Mouse (Mus musculus) left cerebral cortex, postnatal 14 days (tissue): Measurements from ENCODE around the gene H2al1j. TPM values are rescaled to one million over a fixed set of nuclear protein-coding genes. Genes with fewer than 3 reads are reported as not detected.
A peak's percentile ranks its signal among the peaks of the same experiment; 100 is the strongest.
"Not testable (repeated sequence)": the region's sequence is repeated elsewhere in the genome, so short reads cannot be mapped to it uniquely, and the experiment has no call there.

Experiments
- DNase-seq, 2 experiments: peaks; one replicate each; pipeline ENCODE4 v3.0.0; 2021 to 2022; ENCODE audit warnings: low spot score in 2 of 2, mixed read lengths in 1 of 2
- intact Hi-C: fragments of 180-260 bp; cut with DNase I; formaldehyde crosslinking; loops from one replicate; pipeline ENCODE4 v1.15.1; 2025
- long read RNA-seq, 2 experiments: library from polyadenylated mRNA; stranded (forward); transcript quantifications; one replicate each; pipeline ENCODE4 v2.0.0; 2021
- total RNA-seq, 2 experiments: library from RNA; stranded (reverse); gene quantifications; 2 replicates each; pipeline ENCODE4 v1.2.3; 2021

Gene H2al1j
- total RNA-seq: not detected
- long read RNA-seq, experiment 1: 0 reads
- long read RNA-seq, experiment 2: 0 reads

DNA sequence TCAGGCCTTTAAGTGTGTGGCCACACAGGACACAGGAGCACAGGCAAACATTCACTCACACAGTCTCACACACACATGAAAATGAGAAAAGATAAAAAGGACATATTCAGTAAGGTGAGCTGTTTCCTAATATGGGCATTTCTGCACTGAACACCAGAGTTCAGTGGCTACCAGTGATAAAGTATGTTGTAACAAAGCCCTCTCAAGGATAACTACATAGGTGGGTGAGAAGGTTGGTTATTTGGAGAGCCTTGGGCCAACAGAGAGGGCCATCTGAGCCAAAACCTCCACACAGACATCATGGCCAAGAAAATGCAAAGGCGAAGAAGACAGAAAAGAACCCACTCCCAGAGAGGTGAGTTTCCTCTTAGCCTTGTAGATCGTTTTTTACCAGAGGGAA lies at the start of gene H2al1j:
Gene H2al1j (plus strand): TSS at position 301 of the 400 bp plus-strand sequence.
- intact Hi-C loops, DNase-seq: not testable (repeated sequence)

DNA sequence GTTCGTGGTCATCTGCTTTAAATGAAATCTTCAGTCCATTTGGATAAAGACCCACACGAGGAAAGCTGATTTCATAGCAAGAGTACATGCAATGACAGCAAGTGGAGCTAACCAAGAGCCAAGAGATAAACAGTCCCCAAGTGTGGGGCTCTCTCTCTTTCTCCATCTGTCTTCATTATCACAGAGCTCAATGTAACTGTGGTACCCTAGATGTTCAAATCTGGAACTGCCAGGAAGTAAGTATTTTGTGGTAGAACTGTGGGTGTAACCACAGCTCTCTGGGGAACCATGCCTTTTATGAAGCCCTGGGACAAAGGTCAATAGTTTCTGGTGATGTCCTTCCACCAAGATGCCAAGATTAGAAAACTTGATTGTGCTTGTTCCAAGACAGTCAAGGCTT lies 46.9 kb upstream of the H2al1j start:
- intact Hi-C loops: no loop called here
- no peak for DNase-seq

DNA sequence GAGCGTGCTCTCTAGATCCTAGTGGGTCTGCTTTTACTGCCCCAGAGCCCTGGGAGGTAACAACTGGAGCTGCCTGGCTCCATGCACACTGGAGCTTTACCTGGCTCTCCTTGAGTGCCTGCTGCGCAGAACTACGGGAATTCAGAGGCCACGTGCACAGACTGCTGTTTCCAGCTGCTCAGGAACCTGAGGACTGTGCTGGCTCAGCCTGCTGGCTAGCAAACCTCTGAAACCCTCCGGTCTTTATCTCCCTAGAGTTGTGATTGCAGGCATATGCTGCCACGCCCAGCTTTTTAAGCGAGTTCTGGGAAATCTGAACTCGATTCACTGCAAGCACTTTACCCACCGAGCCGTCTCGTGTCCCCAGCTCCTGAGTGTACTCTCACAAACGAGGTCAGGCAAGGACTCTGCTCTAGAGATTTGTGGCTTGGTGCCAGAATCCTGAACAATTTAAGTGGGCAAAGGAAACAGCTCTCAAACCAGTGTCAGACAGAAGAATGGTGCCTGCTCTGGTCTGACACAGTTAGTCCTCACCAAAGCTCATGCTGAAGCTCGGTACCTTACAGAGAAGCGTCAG lies 39.2 kb upstream of the H2al1j start:
- DNase-seq: peak; percentile 5 to 14
- intact Hi-C loops: no loop called here

DNA sequence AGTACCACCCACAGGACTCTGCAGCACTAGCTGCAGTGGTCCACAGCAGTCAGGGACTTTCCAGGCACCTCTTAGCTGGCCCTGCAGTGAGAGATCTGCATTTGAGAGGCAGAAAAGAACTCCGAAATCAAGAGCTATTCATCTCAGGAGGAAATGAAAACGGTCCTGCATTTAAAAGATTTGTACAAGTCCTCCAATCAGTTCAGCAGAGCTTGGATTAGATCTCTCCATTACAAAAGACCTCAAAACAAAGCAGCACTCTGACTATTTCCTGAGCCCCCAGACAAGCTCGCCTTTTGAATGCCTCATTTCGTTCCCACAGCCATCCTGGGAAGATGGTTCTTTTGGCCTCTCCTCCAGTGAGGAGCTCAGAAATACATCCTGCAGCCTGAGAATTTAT lies 38.4 kb upstream of the H2al1j start:
- no peak for DNase-seq
- intact Hi-C loops: no loop called here

DNA sequence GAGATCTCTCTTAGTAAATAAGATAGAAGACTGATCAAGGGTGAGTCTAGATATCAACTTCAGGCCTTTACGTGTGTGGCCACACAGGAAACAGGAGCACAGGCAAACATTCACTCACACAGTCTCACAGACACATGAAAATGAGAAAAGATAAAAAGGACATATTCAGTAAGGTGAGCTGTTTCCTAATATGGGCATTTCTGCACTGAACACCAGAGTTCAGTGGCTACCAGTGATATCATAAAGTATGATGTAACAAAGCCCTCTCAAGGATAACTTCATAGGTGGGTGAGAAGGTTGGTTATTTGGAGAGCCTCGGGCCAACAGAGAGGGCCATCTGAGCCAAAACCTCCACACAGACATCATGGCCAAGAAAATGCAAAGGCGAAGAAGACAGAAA lies 28.7 kb upstream of the H2al1j start, which contains the start of gene H2al1a:
Gene H2al1a (plus strand): TSS at position 301 of the 400 bp plus-strand sequence.
- intact Hi-C loops, DNase-seq: not testable (repeated sequence)

GRCm38 (mm10) chrX:11302132-11302531 lies 25.5 kb upstream of the H2al1j start, which contains the start of gene H2al1b:
Gene H2al1b, plus strand, starts transcription at chrX:11302432.
- intact Hi-C loops, DNase-seq: not testable (repeated sequence)

DNA sequence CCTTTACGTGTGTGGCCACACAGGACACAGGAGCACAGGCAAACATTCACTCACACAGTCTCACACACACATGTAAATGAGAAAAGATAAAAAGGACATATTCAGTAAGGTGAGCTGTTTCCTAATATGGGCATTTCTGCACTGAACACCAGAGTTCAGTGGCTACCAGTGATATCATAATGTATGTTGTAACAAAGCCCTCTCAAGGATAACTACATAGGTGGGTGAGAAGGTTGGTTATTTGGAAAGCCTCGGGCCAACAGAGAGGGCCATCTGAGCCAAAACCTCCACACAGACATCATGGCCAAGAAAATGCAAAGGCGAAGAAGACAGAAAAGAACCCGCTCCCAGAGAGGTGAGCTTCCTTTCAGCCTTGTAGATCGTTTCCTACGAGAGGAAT lies 22.3 kb upstream of the H2al1j start, which contains the start of gene H2al1c:
Gene H2al1c (plus strand): TSS at position 301 of the 400 bp plus-strand sequence.
- DNase-seq, intact Hi-C loops: not testable (repeated sequence)

DNA sequence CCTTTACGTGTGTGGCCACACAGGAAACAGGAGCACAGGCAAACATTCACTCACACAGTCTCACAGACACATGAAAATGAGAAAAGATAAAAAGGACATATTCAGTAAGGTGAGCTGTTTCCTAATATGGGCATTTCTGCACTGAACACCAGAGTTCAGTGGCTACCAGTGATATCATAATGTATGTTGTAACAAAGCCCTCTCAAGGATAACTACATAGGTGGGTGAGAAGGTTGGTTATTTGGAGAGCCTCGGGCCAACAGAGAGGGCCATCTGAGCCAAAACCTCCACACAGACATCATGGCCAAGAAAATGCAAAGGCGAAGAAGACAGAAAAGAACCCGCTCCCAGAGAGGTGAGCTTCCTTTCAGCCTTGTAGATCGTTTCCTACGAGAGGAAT lies 19.1 kb upstream of the H2al1j start, which contains the start of gene H2al1d:
Gene H2al1d (plus strand): TSS at position 301 of the 400 bp plus-strand sequence.
- intact Hi-C loops, DNase-seq: not testable (repeated sequence)

DNA sequence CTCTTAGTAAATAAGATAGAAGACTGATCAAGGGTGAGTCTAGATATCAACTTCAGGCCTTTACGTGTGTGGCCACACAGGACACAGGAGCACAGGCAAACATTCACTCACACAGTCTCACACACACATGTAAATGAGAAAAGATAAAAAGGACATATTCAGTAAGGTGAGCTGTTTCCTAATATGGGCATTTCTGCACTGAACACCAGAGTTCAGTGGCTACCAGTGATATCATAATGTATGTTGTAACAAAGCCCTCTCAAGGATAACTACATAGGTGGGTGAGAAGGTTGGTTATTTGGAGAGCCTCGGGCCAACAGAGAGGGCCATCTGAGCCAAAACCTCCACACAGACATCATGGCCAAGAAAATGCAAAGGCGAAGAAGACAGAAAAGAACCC lies 16.0 kb upstream of the H2al1j start, which contains the start of gene H2al1e:
Gene H2al1e (plus strand): TSS at position 301 of the 400 bp plus-strand sequence.
- intact Hi-C loops, DNase-seq: not testable (repeated sequence)

DNA sequence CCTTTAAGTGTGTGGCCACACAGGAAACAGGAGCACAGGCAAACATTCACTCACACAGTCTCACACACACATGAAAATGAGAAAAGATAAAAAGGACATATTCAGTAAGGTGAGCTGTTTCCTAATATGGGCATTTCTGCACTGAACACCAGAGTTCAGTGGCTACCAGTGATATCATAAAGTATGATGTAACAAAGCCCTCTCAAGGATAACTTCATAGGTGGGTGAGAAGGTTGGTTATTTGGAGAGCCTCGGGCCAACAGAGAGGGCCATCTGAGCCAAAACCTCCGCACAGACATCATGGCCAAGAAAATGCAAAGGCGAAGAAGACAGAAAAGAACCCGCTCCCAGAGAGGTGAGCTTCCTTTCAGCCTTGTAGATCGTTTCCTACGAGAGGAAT lies 12.8 kb upstream of the H2al1j start, which contains the start of gene H2al1f:
Gene H2al1f (plus strand): TSS at position 301 of the 400 bp plus-strand sequence.
- DNase-seq, intact Hi-C loops: not testable (repeated sequence)

DNA sequence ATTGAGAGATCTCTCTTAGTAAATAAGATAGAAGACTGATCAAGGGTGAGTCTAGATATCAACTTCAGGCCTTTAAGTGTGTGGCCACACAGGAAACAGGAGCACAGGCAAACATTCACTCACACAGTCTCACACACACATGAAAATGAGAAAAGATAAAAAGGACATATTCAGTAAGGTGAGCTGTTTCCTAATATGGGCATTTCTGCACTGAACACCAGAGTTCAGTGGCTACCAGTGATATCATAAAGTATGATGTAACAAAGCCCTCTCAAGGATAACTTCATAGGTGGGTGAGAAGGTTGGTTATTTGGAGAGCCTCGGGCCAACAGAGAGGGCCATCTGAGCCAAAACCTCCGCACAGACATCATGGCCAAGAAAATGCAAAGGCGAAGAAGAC lies 9.7 kb upstream of the H2al1j start, which contains the start of gene H2al1g:
Gene H2al1g (plus strand): TSS at position 301 of the 400 bp plus-strand sequence.
- intact Hi-C loops, DNase-seq: not testable (repeated sequence)

- DNase-seq, intact Hi-C loops: not testable (repeated sequence)
These were observed 6.4 kb upstream of the H2al1j start, which contains the start of gene H2al1h for GRCm38 (mm10) chrX:11321192-11321591. Gene H2al1h, plus strand, starts transcription at chrX:11321492.

DNA sequence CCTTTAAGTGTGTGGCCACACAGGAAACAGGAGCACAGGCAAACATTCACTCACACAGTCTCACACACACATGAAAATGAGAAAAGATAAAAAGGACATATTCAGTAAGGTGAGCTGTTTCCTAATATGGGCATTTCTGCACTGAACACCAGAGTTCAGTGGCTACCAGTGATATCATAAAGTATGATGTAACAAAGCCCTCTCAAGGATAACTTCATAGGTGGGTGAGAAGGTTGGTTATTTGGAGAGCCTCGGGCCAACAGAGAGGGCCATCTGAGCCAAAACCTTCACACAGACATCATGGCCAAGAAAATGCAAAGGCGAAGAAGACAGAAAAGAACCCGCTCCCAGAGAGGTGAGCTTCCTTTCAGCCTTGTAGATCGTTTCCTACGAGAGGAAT lies 3.3 kb upstream of the H2al1j start, which contains the start of gene H2al1i:
Gene H2al1i (plus strand): TSS at position 301 of the 400 bp plus-strand sequence.
- DNase-seq, intact Hi-C loops: not testable (repeated sequence)

DNA sequence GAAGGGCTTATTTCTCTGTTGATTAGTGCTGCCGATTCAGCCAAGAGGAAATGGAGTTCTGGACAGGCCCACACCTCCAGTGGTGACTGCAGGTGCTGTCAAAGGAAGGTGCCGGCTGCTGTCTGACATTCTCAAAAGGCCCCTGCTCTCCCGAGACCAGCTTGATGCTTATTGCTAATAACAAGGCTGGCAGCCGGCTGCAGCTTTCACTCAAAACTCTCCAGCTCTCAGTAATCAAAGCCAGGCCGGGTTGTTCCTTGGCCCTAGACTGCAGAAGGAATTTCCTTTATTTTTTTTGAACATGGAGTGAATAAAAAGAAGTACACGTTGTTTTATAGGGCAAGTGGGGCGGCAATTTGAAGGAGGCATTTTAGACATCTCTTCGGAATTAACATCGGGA lies 18.1 kb downstream of the H2al1j start:
- DNase-seq: peak in 1 of 2 experiments; percentile 10
- intact Hi-C loops: no loop called here

DNA sequence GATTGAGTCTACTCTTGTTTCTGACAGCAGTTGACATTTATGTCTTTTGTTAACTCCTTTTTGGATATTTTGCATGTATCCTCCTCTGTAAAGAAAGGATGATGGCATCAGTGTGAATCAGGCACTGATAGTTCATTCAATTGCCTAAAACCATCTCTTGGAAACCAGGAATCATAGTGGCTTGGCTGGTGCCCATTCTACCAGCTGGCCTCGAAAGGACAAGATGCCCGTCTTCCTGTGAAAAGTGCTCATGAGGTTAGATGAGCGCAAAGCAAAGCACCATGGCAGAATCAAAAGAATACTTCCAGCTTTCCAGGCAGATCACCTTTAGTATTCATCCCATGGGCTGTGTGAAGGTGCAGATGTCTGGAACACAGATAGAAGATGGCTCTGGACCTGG lies 19.1 kb downstream of the H2al1j start:
- intact Hi-C loops: no loop called here
- no peak for DNase-seq

DNA sequence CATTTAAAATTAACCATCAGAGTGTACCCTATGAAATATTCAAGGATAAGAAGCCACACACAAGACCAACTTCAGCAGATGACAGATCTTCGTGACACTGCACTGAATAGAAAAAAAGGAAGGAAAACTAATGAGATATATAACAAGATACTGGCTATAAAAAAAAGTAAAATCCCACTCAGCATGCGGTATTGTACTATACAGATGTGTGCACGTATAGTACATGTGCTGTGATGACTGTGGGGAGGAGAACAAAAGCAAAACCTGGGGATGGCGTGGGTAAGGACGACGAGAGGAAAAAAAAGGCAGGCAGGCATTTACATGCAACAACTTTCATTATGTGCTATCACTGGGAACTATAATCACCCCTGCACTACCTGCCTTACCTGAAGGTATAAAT lies 33.2 kb downstream of the H2al1j start:
- intact Hi-C loops: no loop called here
- DNase-seq: no peak

- DNase-seq: no peak
- intact Hi-C loops: no loop called here
These were observed 33.6 kb downstream of the H2al1j start for GRCm38 (mm10) chrX:11361261-11361660.

- intact Hi-C loops: no loop called here
- DNase-seq: no peak
These were observed 36.3 kb downstream of the H2al1j start for GRCm38 (mm10) chrX:11363890-11364289.

GRCm38 (mm10) chrX:11365151-11365550 lies 37.5 kb downstream of the H2al1j start:
- intact Hi-C loops: no loop called here

More at GRCm38 (mm10) chrX:11365151-11365550, 37.5 kb downstream of the H2al1j start:
- DNase-seq: no peak
